Mouse (Mus musculus) cerebellum, adult 18-20 months (tissue): ENCODE data around the gene Snrnp27.
A peak's percentile ranks its signal among the peaks of the same experiment; 100 is the strongest.

Source experiments
- DNase-seq, 2 experiments: peaks; one replicate each; pipeline ENCODE4 v3.0.0; 2021

Snrnp27 gene

GRCm38 (mm10) chr6:86683872-86684654, at the start of gene Snrnp27:
Gene Snrnp27 (minus strand): TSS chr6:86684522.
- DNase-seq = peak; percentile 85 to 92

- DNase-seq = peak; percentile 96
Observed at GRCm38 (mm10) chr6:86733183-86733876, 49.0 kb upstream of the Snrnp27 start, which contains the start of gene Gmcl1. Gene Gmcl1 (minus strand): TSS chr6:86733383.

- DNase-seq = peak in 1 of 2 experiments; percentile 51
Observed at GRCm38 (mm10) chr6:86732276-86733173, 48.2 kb upstream of the Snrnp27 start.

GRCm38 (mm10) chr6:86728711-86729110, 44.4 kb upstream of the Snrnp27 start:
- DNase-seq = peak in 1 of 2 experiments; percentile 11

DNA sequence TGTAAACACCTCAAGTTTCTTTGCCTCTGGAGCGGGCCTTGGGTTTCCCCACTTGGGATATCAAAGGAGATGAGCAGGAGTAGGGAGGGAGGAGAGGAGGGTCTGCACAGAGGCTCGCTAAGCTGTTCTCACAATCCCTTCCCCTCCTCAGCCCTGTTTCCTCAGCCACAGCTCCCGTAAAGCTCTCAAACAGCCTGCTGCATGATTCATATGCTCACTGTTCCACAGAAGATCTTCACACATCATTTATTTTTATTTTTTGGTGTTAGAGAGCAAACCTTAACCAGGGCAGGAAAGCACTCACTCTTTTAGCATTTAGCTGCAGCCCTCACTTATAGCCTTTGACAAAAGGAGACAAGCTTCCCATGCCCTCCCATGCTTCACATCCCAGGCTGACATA, 37.7 kb upstream of the Snrnp27 start:
- no peak for DNase-seq

DNA sequence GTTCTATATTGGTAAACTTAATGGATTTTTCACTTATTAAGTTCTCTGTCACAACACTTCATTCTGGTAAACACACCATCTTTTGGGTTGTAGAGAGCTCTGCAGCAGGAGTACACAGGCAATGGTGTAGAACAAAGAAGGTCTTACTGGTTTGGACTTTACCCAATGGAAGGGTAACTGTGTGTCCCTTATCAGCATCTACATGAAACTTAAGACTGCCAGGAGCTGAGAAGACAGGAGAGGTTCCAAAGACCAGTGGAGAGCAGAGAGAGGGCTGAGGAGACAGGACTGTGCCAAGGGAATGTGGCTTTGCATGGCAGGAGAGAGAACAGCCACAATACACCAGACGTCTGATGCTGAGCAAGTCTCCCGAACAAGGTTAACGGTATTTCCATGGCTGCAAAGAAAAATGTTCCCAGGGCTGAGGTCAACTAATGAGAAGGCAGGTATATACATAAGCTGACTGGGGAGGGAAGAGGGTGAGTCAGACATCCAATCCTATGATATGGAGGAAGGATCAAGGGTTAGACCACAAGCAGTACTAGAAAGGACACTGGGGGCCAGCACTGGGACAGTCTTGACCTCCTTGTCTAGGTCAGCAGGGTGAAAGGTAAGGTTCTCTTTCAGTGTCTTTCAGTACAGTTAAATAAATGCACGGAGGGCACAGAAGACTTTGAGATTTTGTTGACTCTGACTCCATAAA, 23.9 kb upstream of the Snrnp27 start:
- DNase-seq = no peak

DNA sequence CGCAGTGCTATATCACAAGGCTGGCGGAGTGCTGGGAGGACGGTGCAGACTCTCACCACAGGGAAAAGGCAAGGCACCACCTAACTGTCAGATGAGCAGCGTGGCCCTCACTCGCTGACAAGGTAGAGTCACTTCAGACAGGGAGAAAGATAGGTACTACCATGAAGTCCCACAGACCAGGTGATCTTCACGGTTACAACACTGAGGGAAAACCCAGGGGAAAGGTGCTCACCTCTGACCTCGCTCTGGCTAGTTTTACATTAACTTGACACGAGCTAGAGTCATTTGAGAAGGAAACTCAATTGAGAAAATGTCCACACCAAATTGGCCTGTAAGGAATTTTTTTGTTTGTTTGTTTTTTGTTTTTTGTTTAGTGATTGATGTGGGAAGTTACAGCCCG, 18.3 kb upstream of the Snrnp27 start:
- DNase-seq = no peak

- no peak for DNase-seq
Observed at GRCm38 (mm10) chr6:86697903-86698302, 13.6 kb upstream of the Snrnp27 start.

DNA sequence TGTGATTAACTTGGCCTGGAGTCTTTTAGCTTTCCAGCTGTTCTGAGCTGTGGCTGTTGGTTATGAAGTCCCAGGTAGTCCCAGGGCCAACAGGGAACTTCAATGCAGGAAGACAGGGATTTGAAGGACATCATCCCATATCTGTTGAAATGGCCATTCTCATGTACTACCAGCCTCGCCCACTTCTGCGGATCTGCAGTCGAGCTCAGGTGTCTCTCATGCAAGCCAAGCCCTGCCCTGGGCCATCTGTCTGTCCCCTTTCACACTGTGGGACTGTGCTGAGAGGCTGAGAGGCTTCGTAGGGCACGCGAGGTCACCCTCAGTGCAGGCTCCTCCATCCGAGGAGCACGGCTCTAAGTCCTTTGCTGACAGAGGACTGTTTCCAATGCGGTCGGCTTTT, 11.9 kb upstream of the Snrnp27 start:
- DNase-seq = peak; percentile 51 to 71

DNA sequence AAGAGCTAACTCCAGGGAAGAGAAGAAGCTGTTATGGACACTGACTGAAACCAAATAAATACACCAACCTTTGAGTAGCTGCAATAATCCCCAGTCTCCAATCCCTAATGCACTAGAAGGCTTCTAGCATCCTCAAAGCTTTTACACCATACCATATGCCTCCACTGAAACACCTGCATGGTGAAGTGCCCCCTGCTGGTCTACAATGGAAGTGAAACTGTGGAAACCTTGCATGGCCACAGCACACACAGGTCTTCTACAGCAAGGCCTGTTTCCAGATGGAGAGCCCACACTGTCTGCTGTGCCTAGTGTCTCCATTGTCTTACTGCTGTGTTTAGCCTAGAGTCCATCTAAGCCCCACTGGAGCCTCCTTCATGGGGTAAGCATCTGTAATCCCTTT, 10.1 kb upstream of the Snrnp27 start:
- DNase-seq = peak; percentile 40 to 61

DNA sequence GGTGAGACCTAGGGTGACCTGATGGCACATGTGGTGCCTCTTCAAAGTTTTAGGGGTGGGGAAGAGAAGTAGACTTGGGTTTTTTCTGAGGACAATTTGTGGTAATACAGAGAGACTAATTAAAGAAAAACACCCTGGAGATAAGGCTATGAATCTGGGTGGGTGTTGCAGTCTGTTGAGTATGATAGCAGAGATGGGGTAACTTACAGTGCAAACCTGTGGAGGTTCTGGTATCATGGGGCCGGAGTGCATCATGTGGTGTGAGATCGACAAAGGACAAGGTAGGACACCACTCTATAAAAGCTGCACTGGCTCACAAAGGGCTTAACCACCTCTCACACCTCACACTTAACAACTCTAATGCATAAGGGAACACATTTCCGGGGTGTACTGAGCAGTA, 5.3 kb upstream of the Snrnp27 start:
- no peak for DNase-seq

DNA sequence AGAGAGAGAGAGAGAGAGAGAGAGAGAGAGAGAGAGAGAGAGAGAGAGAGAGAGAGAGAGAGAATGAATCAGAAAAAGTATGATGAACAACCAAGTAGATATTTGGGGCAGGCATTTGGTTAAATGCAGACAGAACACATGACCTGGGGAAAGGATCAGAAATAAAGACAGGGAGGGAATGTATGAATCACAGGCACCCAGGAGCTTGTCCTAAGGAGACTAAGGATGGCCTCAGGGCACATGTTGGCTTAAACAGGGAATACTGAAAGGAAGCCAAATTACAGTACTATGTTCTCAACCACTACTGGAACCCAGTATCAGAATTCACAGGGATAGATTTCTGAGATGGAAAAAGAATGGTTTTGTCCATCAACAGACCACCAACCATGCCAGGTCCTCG, 2.6 kb upstream of the Snrnp27 start:
- DNase-seq = no peak

DNA sequence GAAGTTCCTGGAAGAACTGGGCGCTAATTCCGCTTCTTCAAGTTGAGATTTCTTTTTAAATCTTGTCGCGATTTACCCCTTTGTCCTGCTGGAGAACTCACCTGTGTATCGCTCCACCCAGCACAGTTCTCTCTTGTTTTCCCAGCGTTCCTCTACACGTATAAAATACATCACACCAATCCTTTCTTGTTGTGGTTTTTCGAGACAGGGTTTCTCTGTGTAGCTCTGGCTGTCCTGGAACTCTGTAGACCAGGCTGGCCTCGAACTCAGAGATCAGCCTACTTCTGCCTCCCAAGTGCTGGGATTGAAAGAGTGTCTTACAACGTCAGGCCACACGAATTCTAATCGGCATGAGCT, 311 bp upstream of the Snrnp27 start:
- no peak for DNase-seq

DNA sequence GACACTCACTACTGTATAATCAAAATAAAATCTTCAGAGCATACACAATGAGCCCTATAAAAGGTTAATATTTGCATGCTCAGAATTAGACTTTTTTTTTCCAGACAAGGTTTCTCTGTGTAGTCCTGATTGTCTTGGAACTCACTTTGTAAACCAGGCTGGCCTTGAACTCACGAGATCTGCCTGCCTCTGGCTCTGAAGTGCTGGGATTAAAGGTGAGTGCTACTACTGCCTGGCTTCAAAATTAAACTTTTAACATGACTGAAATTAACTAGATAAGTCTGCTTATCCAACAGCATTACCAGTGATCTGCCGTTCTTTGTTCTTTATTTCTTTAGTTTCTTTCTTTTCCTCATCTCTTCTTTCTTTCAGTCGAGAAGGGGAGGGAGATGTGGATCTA, 3.0 kb downstream of the Snrnp27 start:
- DNase-seq = no peak

DNA sequence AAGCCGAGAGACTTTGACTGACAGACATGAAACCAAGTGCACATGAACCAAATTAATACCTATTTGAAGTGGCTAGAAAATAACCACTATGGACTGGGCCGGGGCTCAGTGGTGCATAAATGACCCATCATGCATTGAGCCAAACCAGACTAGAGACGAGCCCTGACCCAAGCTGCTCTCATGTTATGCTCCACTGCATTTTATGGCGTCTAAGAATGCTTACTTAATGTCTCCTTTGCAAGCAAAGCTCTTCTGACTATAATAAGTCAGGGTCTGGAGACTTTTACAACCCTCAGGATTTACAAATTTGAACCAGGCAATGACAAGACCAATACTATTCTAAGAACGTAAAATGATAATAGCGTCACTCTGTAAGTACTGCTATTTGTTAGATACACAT, 6.0 kb downstream of the Snrnp27 start:
- no peak for DNase-seq

- peak; percentile 66 to 77 for DNase-seq
Observed at GRCm38 (mm10) chr6:86670873-86671272, 13.4 kb downstream of the Snrnp27 start.

DNA sequence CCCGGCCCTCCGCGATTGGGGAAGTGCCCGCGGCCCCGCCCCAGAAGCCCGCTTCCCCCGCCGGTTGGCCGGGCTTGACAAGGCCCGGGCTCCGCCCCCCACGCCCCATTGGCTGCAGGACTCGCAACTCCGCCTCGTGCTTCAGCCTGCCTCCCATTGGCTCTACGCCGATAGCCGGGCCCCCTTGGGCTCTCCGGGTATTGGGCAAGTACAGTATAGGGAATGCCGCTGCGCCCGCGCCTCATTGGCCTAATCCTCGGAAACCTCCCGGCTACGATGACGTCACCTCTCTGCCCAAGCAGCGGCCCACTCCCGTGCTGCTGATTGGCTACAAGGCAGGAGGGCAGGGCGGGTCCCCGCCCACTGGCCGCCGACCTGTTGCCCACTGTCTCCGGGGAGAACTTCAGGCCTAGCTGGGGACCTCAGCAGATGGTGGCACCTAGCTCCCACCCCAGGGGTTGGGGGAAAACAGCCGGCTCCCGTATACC, 15.0 kb downstream of the Snrnp27 start:
- DNase-seq = peak; percentile 100

- DNase-seq = no peak
Observed at GRCm38 (mm10) chr6:86668580-86669239, 15.6 kb downstream of the Snrnp27 start, which contains the start of gene Mxd1. Gene Mxd1 (minus strand): TSS chr6:86669161.

DNA sequence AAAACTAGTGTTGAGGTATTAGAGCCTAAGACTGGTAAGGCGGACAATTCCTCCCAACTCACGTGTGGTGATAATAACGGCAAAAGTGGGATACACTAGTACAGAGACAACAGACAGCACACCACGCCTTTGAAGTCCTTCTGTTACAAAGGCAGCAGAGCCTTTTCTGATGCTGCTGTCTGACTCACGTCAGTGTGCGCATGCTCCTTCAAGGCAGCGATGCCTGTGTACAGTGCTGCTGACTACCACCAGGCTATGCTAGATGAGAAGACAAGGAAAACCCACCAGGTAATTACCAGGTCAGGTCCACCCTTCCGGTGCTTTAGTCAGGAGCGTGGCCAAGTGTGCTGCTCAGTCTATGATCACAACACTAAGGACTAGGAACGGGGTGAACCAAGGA, 17.3 kb downstream of the Snrnp27 start:
- DNase-seq = no peak

- no peak for DNase-seq
Observed at GRCm38 (mm10) chr6:86665560-86666307, 18.6 kb downstream of the Snrnp27 start.

GRCm38 (mm10) chr6:86665076-86665475, 19.2 kb downstream of the Snrnp27 start:
- no peak for DNase-seq
